Mouse (Mus musculus) B cell, adult 2 months (primary cell): ENCODE measurements around the gene Kti12.
A peak's percentile ranks its signal among the peaks of the same experiment; 100 is the strongest.

Experiments used
- DNase-seq, 2 experiments: peaks; one replicate each; pipeline ENCODE4 v3.0.0; 2022

Kti12 gene

DNA sequence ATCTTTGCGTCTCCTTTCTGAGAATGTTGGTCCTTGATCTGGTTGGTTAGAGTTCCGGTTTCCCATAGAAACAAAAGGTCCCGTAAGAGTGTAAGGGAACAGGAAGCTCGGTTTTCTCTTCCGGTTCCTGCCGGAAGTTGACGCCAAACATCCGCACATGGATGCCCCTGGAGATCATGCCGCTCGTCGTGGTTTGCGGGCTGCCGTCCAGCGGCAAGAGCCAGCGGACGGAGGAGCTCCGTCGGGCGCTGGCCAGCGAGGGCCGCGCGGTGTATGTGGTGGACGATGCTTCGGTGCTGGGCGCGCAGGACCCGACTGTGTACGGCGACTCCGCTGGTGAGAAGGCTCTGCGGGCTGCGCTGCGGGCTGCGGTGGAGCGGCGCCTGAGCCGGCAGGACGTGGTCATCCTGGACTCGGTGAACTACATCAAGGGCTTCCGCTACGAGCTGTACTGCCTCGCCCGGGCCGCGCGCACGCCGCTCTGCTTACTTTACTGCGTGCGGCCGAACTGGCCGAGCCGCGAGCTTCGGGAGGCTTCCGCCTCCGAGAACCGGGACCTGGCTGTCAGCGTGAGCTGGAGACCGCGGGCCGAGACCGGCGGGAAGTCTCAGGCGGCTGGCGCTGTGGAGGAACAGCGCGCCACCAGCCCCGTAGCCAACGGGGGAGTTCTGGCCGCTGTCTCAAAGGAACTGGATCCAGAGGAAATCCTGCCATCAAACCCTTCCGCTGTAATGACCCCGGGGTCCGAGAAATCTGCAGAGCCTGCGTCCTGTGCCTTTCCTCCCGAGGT lies at the start of gene Kti12:
Gene Kti12 (plus strand): TSS at position 71 of the 790 bp plus-strand sequence.
- peak; percentile 64 to 71 for DNase-seq

DNA sequence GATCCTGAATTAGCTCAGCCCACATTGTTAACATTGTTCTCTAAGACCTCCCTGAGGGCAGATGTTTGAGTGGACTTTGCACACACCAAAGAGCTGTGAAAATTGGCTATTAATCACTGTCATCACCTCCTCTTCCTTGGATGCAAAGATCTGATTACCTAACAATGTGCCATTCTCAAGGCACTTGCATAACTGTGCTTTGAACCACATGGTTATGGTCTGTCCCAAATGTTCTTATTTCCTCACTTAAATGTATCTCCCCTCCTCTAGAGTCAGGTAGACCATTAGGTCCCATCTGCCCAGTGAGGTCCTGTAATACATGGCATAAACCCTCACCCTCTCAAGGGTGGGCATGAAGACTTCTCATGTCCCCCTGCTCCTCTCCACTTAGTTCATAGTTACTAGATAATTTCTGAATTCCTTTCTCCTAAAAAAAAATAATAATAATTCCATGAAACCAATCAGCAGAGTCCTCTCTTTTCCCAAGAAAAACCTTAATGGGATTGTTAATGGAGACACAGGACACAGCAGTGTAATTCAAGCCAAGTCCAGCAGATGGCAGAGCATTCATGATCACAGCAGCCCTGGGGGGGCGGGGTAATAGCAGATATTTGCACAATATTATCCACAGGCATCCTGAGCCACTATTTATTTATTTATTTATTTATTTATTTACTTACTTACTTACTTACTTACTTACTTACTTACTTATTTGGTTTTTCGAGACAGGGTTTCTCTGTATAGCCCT lies 49.3 kb upstream of the Kti12 start:
- DNase-seq = peak; percentile 65 to 71

DNA sequence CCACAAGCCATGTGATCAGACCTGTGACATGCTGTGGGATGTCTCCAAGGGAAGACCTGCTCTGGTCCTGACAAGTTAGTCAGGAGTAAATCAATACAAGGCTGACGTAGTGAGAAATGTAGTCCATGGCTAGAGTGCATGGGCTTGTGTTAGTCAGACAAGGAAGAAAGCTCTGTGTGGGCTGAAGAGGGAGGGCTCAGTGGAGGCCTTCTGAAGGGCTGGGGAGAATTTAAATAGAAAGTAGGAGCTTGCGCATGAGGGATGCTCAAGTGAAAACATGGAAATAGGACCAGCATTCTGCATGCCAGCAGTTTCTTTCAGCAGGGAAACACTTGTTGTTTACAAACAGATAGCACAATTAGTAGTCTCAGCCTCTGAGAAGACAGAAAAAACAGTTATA lies 44.0 kb upstream of the Kti12 start:
- no peak for DNase-seq

DNA sequence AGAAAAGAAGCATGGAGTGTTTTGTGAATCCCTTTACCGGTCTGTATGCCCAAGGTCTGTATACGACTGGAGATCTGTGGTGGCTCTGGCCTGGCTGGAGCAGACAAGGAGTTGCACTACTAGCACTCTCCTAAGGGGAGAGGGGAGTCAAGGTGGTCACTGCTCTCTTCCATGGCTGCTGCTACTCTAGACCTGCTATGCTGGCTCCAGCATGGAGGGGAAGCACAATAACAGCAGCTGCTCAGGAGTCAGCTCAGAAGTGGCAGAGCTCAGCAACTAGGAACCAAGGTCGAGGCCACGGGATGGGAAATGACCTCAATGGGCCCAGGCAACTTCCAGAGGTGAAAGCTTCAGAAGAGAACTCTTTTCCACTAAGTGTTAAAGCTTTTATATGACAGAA lies 36.4 kb upstream of the Kti12 start:
- DNase-seq = no peak

DNA sequence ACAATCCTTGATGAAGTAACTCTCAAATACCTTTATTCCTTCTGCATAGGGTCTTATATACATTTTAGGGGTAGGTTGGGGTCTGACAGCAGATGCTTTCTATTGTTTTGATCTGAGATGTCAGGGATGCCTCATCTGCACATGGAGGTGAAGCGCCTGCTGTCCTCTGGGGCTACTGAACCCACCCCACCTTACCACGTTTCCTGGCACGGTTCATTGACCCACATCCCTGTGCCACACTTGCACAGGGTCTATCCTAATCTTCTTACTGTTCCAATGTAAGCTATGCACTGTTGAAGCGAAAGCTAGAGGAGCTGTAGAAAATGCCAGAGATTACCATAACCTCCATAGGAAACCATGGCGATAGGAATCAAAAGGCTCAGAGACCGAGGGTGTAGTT lies 36.0 kb upstream of the Kti12 start:
- no peak for DNase-seq

DNA sequence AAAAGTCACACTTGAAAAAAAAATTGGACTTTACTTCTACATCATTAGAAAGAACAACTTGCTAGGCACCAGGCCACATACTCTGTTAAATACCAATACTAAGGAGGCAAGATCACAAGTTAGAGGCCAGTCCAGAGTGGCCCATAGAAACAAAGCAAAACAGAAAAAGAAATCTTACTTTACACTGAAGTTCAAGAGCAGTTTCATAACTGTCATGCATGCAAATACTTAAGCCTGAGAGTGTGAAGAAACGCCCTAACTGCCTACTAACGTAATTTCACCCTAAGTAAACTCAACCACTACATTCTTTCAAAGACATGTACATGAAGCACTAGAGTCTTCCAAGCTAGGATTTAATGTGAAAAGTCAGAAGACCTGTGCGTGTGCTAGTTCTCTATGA lies 21.9 kb upstream of the Kti12 start:
- DNase-seq = no peak

DNA sequence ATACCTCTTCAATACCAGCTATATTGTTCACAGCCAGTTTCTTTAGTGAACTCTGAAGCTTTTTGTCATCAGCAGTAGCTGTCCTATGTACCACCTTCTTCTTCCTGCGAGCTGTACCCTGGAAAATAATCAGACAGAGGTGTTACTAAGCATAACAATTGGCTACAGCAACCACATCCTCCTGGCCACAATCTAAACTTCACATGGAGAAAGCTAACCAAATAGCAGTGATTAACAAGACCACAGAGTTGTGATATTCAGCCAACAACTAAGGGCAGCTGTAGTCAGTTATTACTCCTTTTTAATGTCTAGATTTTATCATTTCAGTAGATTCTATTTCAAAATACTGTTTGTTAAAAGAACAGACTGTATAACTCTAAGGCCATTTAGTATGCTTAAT lies 21.5 kb upstream of the Kti12 start:
- no peak for DNase-seq

DNA sequence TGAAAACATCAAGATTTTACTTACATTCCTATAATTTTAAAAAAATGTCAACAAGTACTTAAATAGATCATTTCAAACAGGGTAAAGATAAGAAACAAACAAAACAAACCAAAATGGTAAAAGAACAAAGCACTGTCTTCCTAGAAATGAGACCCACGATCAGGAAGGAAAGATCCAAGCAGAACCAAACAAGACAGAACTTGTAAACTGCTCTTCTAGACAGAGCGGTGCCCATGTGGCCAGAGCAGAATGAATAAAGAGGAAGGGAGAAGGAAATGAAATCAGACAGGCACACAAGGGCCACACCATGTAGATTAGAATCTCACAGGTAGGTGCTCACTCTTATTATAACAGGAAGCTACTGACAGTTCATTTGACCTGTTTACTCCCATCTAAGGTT lies 20.9 kb upstream of the Kti12 start:
- no peak for DNase-seq

DNA sequence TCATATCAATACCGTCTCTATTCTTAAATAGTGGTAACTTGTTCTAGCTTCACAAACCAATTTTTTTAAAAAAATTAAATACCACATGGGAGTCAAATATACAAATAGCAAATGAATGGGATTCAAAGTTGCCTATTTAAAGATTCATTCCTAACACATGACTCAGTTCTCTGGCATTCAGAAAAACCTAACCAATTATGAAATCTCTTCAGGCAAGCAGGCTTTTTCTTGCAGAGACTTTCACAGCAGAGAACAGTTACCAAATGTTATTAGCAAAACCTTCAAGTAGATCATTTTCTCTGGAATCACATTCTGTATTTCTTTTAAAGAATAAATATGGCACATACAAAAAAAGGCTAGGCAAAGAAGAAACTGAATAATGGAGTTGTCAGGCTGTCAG lies 16.9 kb upstream of the Kti12 start:
- no peak for DNase-seq

DNA sequence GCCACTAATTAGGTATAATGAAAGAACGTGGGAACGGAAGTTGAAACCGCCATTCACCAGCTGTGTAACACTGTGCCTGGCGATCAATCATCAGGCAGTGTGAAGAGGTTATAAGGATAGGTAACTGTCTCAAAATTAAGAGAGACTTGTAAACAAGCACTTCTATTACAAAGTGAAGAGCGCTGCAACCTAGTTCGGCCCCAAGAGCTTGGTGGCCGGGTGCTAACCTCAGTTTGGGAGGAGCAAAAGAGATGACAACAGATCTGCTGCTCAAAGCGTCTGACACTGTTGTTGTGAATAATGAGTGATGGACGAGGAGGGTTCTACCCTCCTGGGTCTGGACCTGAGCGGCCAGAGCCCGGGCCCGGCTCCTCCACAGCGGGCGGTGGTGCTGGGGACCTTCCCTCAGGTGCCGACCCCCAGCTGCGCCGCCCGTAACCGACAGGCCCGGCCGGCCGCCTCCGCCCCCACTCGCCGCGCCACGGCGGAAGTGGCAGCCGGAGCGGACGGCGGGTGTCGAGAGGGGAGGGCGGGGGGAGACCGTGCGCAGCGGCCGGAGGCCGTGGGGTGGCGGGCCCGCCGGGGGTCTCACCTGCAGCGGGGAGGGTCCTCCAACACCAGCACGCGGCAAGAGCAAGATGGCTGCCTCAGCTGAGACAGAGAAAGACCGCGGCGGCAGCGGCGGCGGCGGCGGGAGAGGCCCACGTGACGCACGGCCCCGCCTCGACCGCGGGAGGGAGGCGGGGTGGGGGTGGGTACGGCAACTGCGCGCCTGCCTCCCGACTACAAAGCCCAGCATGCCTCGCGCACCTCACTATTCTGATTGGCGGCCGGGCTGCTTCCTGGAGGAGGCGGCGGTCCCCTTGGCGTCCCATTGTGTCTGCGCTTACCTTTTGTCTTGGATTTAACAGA lies 14.4 kb upstream of the Kti12 start, which contains the start of gene Btf3l4:
Gene Btf3l4 (minus strand): TSS at position 699 of the 912 bp plus-strand sequence.
- DNase-seq = peak; percentile 92 to 93

DNA sequence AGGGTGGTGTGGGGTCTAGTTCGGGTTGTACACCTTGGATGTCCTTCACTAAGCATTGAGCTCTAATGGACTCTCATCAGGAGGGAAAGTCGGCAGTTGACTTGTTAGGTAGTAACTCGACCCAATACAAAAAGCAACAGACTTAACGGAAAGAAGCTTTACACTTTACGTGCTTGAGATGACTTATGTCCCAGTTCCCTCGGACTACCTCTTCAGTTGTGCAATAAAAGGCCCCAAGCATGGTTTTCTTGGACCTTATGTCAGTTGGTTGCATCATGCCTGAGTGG lies 13.8 kb upstream of the Kti12 start:
- DNase-seq = no peak

DNA sequence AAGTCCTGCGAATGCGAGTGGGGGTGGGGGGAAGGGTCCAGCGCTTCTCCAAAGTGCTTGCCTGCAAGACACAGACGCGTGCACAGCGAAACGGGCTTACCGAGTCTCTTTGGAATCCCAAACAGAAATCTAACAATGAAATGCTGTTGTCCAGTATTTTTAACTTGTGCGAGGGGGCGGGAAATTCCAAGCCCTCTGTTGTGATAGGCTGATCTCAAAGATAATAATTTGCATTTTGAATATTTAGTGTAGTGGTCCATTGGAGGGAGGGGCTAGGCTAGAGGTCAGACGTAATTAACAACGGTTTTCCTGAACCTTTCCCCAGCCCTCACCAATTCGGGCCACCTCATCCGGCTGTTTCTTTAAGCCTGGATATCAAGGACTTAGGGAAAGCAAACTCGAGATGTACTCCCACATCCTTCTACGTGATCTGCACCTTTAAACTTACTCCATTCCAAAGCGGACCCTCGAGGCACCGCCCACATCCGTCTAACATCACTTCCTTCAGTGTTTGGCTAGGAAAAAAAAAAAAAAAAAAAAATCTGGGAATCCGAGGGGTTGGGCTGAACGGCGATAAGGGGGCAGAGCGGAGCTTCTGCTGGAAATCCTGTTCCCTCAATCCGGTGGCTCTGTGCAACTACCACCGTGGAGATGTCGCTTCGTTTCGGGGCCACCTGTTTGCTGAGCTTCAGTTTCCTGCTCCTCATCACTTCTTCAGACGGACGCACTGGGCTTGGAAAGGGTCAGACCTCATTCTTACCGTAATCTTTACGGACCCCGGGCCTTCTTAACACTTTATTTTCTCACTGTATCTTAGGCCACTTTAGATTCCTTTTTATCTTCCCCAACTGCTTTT lies 13.2 kb upstream of the Kti12 start, which contains the start of gene Txndc12:
Gene Txndc12 (plus strand): TSS at position 487 of the 856 bp plus-strand sequence.
- DNase-seq = peak; percentile 71 to 76

DNA sequence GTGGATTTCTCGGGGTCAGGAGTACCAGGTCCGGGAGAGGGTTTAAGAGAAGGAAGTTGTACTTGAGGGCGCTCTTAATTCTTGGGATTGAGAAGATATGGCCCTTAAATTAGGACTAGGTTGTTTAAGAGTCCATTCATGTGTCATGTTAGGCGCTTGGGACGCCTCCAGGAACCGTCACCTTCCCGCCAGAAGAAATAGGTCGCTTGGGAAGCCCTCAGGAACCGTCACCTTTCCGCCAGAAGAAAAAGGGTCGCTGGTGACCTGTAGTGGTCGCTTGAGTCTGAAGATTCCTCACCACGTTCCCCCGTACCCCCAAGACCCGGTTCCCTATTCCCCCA lies 12.6 kb upstream of the Kti12 start:
- DNase-seq = peak in 1 of 2 experiments; percentile 10

DNA sequence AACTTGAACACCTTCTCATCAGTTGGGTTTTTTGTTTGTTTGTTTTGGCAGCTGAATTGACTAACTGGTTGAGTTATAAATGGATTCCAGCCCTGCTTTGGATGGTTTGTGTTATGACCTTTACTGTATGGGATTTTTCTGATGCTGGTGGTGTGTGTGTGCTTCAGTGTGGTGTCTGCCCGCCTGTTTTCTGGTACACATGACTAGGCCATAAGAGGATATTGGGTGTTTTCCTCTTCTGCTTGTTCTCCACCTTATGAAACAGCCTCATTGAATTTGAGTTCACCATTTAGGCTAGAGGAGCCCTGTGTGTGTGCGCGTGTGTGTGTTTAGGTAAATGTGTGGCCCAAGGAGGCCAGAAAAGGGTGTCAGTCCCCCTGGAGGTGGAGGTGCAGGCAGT lies 12.1 kb upstream of the Kti12 start:
- DNase-seq = peak; percentile 23 to 32

DNA sequence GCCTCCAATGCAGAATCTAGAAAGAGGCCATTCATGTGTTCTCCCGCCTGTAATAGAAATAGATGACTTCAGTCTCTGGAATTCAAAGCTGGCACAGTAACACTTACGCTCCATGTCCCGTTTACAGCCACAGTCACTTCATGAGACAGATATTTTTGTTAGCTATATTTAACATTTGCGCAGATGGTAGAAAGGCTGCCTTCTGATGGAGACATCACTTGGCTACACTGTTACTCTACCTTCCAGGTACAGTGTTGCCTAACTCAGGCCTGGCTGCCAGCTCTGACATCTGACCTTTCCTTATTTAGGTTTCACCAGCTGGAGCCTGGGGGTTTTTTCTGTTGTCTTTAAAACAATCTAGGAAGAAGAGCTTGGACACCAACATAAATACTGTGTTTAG lies 9.6 kb upstream of the Kti12 start:
- no peak for DNase-seq

DNA sequence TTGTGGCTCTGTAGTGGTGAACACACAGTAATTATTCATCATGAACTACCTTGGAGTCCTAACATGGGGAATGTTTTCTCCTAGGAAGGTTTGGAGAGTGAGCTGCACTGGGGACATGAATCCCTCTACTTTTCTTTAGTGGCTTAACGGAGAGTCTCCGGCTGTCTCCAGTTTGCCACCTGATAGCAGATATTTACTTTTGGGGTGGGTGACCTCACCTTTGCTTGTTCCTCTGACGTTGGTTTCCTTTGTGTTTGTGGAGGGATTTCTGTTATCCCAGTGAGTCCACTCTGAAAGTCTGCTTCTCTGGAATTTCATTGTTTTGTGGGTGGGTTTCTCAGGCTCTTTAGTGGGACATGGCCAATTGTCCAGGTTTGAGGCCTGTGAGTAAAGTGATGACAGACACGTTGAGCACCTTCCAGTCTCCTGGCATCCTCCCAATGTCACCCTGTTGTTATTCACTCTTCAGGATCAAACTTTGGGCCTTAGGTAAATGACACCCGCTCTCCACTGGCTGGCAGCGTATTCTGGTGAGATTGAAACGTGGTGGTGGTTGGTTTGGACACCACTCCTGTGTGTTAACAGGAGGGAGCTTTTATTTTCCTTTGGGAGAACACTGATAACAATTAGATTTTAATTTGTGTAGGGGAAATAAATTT lies 5.5 kb upstream of the Kti12 start:
- DNase-seq = no peak

DNA sequence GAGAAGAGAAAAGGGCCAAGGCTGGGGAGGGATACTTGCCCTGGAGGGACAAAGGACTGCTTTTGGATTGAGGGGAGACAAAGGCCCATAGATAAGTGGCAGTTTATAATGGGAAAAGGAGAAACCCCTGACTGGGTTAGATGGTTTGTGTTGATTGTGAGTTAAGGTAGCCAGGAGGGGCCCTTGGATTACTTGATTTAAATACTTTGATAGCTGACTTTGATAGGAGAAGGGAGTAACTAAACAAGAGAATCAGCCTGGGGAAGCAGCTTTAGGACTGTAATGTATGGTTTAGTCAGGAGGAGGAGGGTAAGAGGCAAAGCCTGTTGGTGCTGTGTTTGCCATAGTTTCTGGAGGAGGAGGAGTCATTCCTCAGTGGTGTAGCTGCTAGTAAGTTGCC lies 4.2 kb upstream of the Kti12 start:
- DNase-seq = no peak

DNA sequence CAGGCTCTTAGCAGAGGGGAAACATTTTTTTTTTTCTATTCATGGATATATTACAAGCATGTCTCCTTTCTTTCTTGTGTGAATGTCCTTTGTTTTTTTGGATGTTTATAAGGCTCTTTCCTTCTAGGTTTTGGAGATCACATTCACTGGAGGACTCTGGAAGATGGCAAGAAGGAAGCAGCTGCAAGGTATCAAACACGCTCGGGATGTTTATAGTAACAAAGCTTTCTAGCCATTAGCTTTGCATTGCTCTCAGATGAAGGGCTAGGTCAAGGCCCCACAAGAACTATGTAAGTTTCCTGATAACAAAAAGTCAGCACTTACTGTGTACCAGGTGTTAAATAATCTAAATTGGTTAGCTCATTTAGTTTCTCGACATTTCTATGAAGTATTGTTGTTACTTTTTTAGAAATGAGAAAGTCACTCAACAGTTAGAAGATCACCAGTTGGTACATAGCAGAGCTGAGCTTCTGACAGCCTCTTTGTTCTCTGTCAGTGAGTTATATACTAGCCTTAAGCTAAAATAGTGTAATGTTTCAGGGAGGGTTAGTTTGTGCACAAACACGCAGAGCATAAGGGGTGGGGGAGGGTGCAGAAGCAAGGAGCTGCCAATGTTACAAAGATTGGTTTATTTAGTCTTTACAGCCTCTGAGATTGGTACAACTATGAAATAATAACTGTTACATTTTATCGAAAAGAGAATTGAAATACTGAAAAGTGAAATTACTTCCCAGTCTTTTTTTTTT lies 1.6 kb upstream of the Kti12 start:
- DNase-seq = no peak

DNA sequence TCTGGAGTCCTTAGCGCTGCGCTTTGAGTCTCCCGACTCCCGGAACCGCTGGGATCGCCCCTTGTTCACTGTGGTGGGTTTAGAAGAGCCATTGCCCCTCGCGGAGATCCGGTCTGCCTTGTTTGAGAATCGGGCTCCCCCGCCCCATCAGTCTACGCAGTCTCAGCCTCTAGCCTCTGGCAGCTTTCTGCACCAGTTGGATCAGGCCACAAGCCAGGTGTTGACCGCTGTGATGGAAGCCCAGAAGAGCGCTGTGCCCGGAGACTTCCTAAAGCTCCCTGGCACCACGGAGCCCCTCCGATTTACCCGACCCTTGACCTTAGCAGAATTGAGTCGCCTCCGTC lies 892 bp downstream of the Kti12 start, which contains the start of gene A730015C16Rik:
Gene A730015C16Rik (minus strand): TSS at position 115 of the 344 bp plus-strand sequence.
- DNase-seq = no peak

DNA sequence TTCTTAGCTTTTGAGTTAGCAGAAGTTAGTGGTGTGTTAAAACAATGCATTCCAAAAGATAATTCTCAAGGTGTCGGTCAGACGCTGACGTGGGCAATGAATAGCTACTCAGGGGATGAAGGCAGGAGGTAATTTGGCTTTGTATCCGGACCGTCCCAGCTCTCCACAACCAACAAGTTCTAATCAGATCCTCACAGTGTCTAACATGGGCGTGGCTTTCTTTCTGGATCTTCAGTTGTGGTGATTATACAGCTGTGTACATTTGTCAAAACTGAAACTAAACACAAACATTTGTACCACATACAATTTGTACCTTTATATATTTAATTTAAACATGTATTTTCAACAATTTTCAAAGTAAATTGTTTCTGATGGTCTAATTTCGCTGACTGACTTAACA lies 19.2 kb downstream of the Kti12 start:
- DNase-seq = no peak

DNA sequence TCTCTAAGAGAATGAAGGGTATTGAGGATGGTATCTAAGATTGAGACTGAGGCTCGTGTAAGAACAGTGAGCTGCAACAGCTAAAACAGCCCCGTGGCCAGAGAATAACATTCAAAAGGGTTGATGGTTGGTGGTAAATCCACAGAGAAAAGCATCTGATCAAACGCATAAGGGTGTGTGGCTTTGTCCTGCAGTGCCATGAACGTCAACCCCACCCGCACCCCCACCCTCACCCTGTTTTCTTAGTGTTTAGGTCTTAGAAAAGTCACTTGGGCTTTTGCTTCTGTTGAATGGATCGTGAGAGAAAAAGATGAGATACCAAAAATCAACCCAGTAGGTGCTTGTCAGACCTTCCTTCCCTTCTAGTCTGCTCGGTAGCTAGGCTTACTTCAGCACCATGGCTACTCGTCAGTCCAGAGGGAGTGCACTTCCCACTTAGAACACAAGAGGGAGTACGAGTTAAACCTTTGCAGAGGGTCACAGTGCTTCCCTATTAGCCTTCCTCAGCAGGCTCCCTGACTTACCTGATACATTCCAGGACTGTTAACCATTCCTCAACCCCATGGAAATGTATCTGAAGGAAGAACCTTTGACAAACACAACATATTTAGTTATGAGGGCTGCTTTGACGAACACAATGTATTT lies 22.3 kb downstream of the Kti12 start:
- DNase-seq = peak; percentile 80 to 84
